Mouse (Mus musculus): ENCODE data around the gene Gpc3. TPM values are rescaled to one million over a fixed set of nuclear protein-coding genes. Genes with fewer than 3 reads are reported as not detected.

Gene Gpc3
- polyA plus RNA-seq, 1 experiment from 2014 or later: 58.4 TPM

DNA sequence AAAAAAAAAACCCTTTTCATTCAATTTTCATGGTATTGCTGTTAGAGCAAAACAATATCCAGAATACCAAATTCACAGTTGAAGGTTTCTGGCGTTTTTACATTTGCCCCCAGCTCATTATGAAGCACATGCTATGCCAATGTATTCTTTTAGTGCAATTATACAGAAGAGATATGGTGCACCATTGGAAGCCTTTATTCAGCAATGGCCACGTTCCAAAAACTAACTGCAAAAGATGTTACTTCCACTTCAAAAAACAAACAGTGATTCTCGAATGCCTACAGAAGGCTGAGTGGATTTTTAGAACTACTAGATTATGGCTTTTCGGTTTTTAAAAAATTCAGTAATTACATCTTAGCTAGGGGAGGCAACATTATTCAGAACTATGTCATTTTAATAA, 124.3 kb downstream of the Gpc3 start:
- H3K9me3 ChIP-seq (ENCODE audit: control insufficient read depth, low read length): no peaks in the 10 kb centered on the region
- H3K36me3 ChIP-seq (ENCODE audit: control insufficient read depth, insufficient read depth, low read length): no peaks in the 10 kb centered on the region
- ATAC-seq (ENCODE audit: low FRiP score, low TSS enrichment) (no peak), DNase-seq (no peak)
- no peak overlapping the region for H3K9ac ChIP-seq (replicated peaks; ENCODE audit: low read length)
- H3K4me2 ChIP-seq (ENCODE audit: low read length): no peak overlapping the region
- 78% methylated on average over 4 of the region's 4 CpGs for WGBS
- H3K27me3 ChIP-seq (ENCODE audit: control insufficient read depth, insufficient read depth, low read length): no peaks in the 10 kb centered on the region
- no peak overlapping the region for H3K4me3 ChIP-seq (replicated peaks; ENCODE audit: low read depth, low read length)
- H3K4me1 ChIP-seq (ENCODE audit: control insufficient read depth, insufficient read depth, low read length): no peaks in the 10 kb centered on the region
- no peak overlapping the region for H3K27ac ChIP-seq (replicated peaks; ENCODE audit: low read depth, low read length)

DNA sequence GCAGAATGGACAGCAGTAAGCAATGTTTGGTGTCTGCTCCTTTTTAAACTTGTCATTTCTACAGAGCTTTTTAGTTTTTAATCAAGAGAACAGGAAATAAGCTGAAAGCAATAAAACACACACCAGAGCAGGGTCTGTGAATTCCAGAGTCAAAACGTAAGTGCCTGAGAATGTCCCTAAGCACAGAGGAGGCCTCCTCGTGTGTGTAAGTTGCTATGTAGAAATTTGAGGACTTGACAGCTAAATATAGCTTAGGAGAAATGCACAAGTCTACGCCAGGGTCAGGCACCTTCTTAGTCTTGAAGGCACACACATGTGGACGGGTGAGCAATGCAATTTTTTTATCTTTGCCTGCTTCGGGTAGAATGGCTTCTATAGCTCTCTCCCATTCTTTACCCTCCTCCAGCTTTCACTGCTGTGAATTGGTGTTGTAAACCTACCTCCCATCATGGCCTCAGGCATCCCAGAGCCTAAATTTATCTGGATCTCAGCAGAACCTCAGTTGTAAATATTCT, 158.6 kb downstream of the Gpc3 start:
- no peaks in the 10 kb centered on the region for H3K36me3 ChIP-seq (ENCODE audit: control insufficient read depth, insufficient read depth, low read length)
- no peaks in the 10 kb centered on the region for H3K27me3 ChIP-seq (ENCODE audit: control insufficient read depth, insufficient read depth, low read length)
- ATAC-seq (ENCODE audit: low FRiP score, low TSS enrichment) (no peak), DNase-seq (no peak)
- H3K4me3 ChIP-seq (replicated peaks; ENCODE audit: low read depth, low read length): no peak overlapping the region
- H3K4me2 ChIP-seq (ENCODE audit: low read length): no peak overlapping the region
- H3K4me1 ChIP-seq (ENCODE audit: control insufficient read depth, insufficient read depth, low read length): no peaks in the 10 kb centered on the region
- no peak overlapping the region for H3K9ac ChIP-seq (replicated peaks; ENCODE audit: low read length)
- no peak overlapping the region for H3K27ac ChIP-seq (replicated peaks; ENCODE audit: low read depth, low read length)
- 59% methylated on average over 5 of the region's 5 CpGs for WGBS
- H3K9me3 ChIP-seq (ENCODE audit: control insufficient read depth, low read length): no peaks in the 10 kb centered on the region

DNA sequence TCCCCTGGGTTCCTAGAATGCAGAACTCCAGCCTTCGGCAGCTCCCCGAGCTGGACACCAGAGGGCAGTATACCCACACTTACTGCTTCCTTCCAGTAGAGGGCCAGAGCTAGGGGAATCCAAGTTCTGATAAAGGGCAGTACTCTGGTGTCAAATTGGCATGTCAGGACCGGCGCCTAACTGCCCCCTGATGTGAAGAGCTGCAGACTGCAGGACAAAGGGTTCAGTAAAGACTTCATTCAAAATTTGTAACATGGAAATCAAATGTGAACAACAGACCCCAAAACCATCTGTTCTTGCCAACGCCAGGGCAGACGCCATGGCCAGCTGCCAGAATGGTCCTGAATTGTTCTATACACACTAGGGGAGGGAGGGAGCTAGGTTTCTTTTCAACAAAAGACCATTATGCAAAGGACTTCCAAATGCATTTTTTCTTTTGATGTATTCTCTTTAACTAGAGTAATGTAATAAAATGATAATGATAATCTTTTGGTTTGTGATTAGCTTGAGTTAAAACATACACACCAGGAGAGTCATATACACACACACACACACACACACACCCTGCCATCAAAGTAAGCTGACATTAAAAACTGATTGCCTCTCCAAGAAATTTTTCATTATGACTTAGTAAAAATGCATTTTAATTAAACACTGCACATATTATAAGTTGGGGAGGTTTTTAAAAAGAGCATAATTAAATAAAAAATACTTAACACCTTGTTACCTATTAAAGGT, 160.1 kb downstream of the Gpc3 start:
- Histone ChIP-seq H3K27ac (replicated peaks; ENCODE audit: low read depth, low read length) (no peak overlapping the region), H3K9me3 (ENCODE audit: control insufficient read depth, low read length) (no peaks in the 10 kb centered on the region), H3K4me1 (ENCODE audit: control insufficient read depth, insufficient read depth, low read length) (no peaks in the 10 kb centered on the region), H3K9ac (replicated peaks; ENCODE audit: low read length) (no peak overlapping the region), H3K4me3 (replicated peaks; ENCODE audit: low read depth, low read length) (no peak overlapping the region), H3K36me3 (ENCODE audit: control insufficient read depth, insufficient read depth, low read length) (no peaks in the 10 kb centered on the region), H3K27me3 (ENCODE audit: control insufficient read depth, insufficient read depth, low read length) (no peaks in the 10 kb centered on the region), H3K4me2 (ENCODE audit: low read length) (peak overlapping the region; percentile 29; the same call in 1 of the 2 replicates)
- 27% methylated on average over 6 of the region's 6 CpGs for WGBS
- DNase-seq (peak; percentile 85), ATAC-seq (ENCODE audit: low FRiP score, low TSS enrichment) (peak; percentile 86)

DNA sequence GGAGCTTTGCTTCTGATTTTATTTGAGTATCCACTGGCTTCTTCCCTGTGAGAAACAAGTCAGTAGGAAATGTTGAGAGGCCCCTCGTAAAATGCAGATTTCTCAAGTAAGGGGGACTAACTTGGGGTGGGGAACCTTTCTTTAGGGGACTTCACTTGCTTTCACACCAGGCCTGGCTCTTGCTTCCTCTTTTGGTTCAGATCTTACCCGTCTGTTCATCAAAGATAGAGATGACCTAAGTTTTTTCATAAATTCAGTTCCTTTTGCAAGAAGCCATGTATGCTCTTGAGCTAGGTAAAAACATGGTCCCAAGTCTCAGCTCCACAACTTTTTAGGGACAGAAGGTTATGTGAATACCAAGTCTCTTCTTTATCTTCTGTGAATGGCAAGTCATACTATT, 164.6 kb downstream of the Gpc3 start:
- H3K27ac ChIP-seq (replicated peaks; ENCODE audit: low read depth, low read length): no peak overlapping the region
- no peaks in the 10 kb centered on the region for H3K4me1 ChIP-seq (ENCODE audit: control insufficient read depth, insufficient read depth, low read length)
- H3K36me3 ChIP-seq (ENCODE audit: control insufficient read depth, insufficient read depth, low read length): no peaks in the 10 kb centered on the region
- no peaks in the 10 kb centered on the region for H3K9me3 ChIP-seq (ENCODE audit: control insufficient read depth, low read length)
- WGBS: 70% methylated on average over 2 of the region's 2 CpGs
- H3K27me3 ChIP-seq (ENCODE audit: control insufficient read depth, insufficient read depth, low read length): no peaks in the 10 kb centered on the region
- H3K9ac ChIP-seq (replicated peaks; ENCODE audit: low read length): no peak overlapping the region
- no peak for ATAC-seq (ENCODE audit: low FRiP score, low TSS enrichment)
- no peak for DNase-seq
- no peak overlapping the region for H3K4me3 ChIP-seq (replicated peaks; ENCODE audit: low read depth, low read length)
- no peak overlapping the region for H3K4me2 ChIP-seq (ENCODE audit: low read length)

- H3K36me3 ChIP-seq (ENCODE audit: control insufficient read depth, insufficient read depth, low read length): no peaks in the 10 kb centered on the region
- no peaks in the 10 kb centered on the region for H3K9me3 ChIP-seq (ENCODE audit: control insufficient read depth, low read length)
- no peaks in the 10 kb centered on the region for H3K27me3 ChIP-seq (ENCODE audit: control insufficient read depth, insufficient read depth, low read length)
- H3K4me2 ChIP-seq (ENCODE audit: low read length): no peak overlapping the region
- no peak overlapping the region for H3K27ac ChIP-seq (replicated peaks; ENCODE audit: low read depth, low read length)
- WGBS: 28% methylated on average over 3 of the region's 3 CpGs
- no peak overlapping the region for H3K9ac ChIP-seq (replicated peaks; ENCODE audit: low read length)
- no peaks in the 10 kb centered on the region for H3K4me1 ChIP-seq (ENCODE audit: control insufficient read depth, insufficient read depth, low read length)
- DNase-seq (no peak), ATAC-seq (ENCODE audit: low FRiP score, low TSS enrichment) (no peak)
- H3K4me3 ChIP-seq (replicated peaks; ENCODE audit: low read depth, low read length): no peak overlapping the region
Measured at GRCm38 (mm10) chrX:52448496-52448895, 165.3 kb downstream of the Gpc3 start.

DNA sequence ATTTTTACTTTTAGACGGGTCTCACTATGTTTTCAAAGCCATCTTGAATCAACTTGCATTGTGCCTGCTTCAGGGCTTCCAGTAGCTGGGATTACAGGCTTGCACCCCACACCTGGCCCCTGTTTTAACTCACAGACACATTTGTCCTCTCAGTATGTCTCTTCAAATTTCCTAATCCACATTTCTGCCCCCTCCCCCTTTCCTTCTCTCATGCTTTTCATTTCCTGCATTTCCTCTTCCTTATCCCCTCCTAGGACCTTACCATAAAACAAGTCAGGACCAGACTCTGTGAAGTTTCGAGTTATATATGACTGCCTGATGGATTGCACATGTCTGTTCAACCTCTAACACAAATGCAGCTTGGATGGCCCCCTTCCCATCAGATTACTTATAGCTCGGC, 167.2 kb downstream of the Gpc3 start:
- DNase-seq: no peak
- Histone ChIP-seq H3K4me1 (ENCODE audit: control insufficient read depth, insufficient read depth, low read length) (no peaks in the 10 kb centered on the region), H3K36me3 (ENCODE audit: control insufficient read depth, insufficient read depth, low read length) (no peaks in the 10 kb centered on the region), H3K27me3 (ENCODE audit: control insufficient read depth, insufficient read depth, low read length) (no peaks in the 10 kb centered on the region), H3K9ac (replicated peaks; ENCODE audit: low read length) (no peak overlapping the region), H3K9me3 (ENCODE audit: control insufficient read depth, low read length) (no peaks in the 10 kb centered on the region), H3K4me2 (ENCODE audit: low read length) (no peak overlapping the region), H3K4me3 (replicated peaks; ENCODE audit: low read depth, low read length) (no peak overlapping the region), H3K27ac (replicated peaks; ENCODE audit: low read depth, low read length) (no peak overlapping the region)
- 82% methylated on average over 3 of the region's 3 CpGs for WGBS
- ATAC-seq (ENCODE audit: low FRiP score, low TSS enrichment): no peak

DNA sequence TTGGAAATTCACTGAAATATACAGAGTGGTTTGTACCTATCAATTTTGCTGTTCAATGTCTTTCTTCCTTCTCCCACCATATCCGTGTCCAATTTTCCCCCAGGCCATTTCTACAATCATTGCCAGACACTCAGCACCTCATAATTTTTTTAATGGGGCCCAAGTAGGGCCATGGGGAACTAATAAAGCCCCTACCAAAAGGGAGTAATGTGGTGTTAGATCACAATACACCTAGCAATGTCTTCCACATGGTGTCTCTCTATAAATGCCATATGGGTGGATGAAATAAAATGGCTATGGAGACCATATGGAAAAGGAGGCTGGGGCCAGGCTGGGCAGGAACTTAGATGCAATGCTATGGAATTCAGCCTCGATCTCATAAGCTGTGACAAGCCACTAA, 168.8 kb downstream of the Gpc3 start:
- H3K9me3 ChIP-seq (ENCODE audit: control insufficient read depth, low read length): no peaks in the 10 kb centered on the region
- DNase-seq (no peak), ATAC-seq (ENCODE audit: low FRiP score, low TSS enrichment) (no peak)
- H3K27ac ChIP-seq (replicated peaks; ENCODE audit: low read depth, low read length): no peak overlapping the region
- no peak overlapping the region for H3K4me3 ChIP-seq (replicated peaks; ENCODE audit: low read depth, low read length)
- H3K27me3 ChIP-seq (ENCODE audit: control insufficient read depth, insufficient read depth, low read length): no peaks in the 10 kb centered on the region
- H3K36me3 ChIP-seq (ENCODE audit: control insufficient read depth, insufficient read depth, low read length): no peaks in the 10 kb centered on the region
- no peaks in the 10 kb centered on the region for H3K4me1 ChIP-seq (ENCODE audit: control insufficient read depth, insufficient read depth, low read length)
- WGBS: 74% methylated on average over 2 of the region's 2 CpGs
- no peak overlapping the region for H3K9ac ChIP-seq (replicated peaks; ENCODE audit: low read length)
- no peak overlapping the region for H3K4me2 ChIP-seq (ENCODE audit: low read length)

- Histone ChIP-seq H3K9me3 (ENCODE audit: control insufficient read depth, low read length) (no peaks in the 10 kb centered on the region), H3K9ac (replicated peaks; ENCODE audit: low read length) (no peak overlapping the region), H3K4me1 (ENCODE audit: control insufficient read depth, insufficient read depth, low read length) (no peaks in the 10 kb centered on the region), H3K4me2 (ENCODE audit: low read length) (no peak overlapping the region), H3K36me3 (ENCODE audit: control insufficient read depth, insufficient read depth, low read length) (no peaks in the 10 kb centered on the region), H3K27me3 (ENCODE audit: control insufficient read depth, insufficient read depth, low read length) (no peaks in the 10 kb centered on the region), H3K4me3 (replicated peaks; ENCODE audit: low read depth, low read length) (no peak overlapping the region), H3K27ac (replicated peaks; ENCODE audit: low read depth, low read length) (no peak overlapping the region)
- DNase-seq (no peak), ATAC-seq (ENCODE audit: low FRiP score, low TSS enrichment) (no peak)
- 64% methylated on average over 3 of the region's 3 CpGs for WGBS
Measured at GRCm38 (mm10) chrX:52441798-52442197, 172.0 kb downstream of the Gpc3 start.

- Histone ChIP-seq H3K36me3 (ENCODE audit: control insufficient read depth, insufficient read depth, low read length) (no peaks in the 10 kb centered on the region), H3K4me3 (replicated peaks; ENCODE audit: low read depth, low read length) (no peak overlapping the region), H3K4me2 (ENCODE audit: low read length) (no peak overlapping the region), H3K9ac (replicated peaks; ENCODE audit: low read length) (no peak overlapping the region), H3K27ac (replicated peaks; ENCODE audit: low read depth, low read length) (no peak overlapping the region), H3K4me1 (ENCODE audit: control insufficient read depth, insufficient read depth, low read length) (no peaks in the 10 kb centered on the region), H3K9me3 (ENCODE audit: control insufficient read depth, low read length) (no peaks in the 10 kb centered on the region), H3K27me3 (ENCODE audit: control insufficient read depth, insufficient read depth, low read length) (no peaks in the 10 kb centered on the region)
- ATAC-seq (ENCODE audit: low FRiP score, low TSS enrichment) (no peak), DNase-seq (no peak)
- WGBS: 61% methylated on average over 5 of the region's 5 CpGs
Measured at GRCm38 (mm10) chrX:52439421-52439820, 174.3 kb downstream of the Gpc3 start.

Data from midbrain, embryonic 14.5 days (tissue).